Mouse (Mus musculus): ENCODE measurements around the gene Ttc7b. TPM values are rescaled to one million over a fixed set of nuclear protein-coding genes. Genes with fewer than 3 reads are reported as not detected.

The Ttc7b gene
- polyA plus RNA-seq, 1 experiment from 2014 or later = 6.9 TPM

DNA sequence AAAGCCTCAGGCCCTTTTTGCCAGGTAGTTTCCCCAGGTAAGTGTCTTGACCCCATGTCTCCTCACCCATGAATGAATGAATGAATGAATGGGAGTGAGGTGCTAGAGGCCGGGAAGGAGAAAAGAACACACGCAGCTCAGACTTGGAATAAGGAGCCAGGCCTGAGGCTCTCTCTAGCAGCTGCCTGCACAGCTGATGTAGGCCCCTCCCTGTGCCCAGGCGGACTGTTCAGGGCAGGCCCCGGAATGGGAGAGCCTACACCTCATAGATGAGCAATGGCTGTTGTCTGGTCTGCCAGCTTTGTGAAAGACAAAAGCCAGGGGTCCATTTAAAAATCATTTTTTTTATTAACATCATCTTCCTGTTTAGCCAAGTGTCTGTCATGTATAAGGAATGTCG lies 220.2 kb downstream of the Ttc7b start:
- Histone ChIP-seq H3K4me3 (no peak overlapping the region), H3K36me3 (peaks cover 13% of the 10 kb centered on the region), H3K4me1 (replicated peaks) (peaks cover 38% of the 10 kb centered on the region), H3K4me2 (no peak overlapping the region), H3K27ac (ENCODE audit: poor library complexity, severe bottlenecking) (no peak overlapping the region), H3K9ac (no peak overlapping the region), H3K27me3 (replicated peaks) (no peaks in the 10 kb centered on the region), H3K9me3 (replicated peaks) (no peaks in the 10 kb centered on the region)
- WGBS = 86% methylated on average over 5 of the region's 5 CpGs
- no peak for ATAC-seq (ENCODE audit: insufficient number of reproducible peaks, low FRiP score)

DNA sequence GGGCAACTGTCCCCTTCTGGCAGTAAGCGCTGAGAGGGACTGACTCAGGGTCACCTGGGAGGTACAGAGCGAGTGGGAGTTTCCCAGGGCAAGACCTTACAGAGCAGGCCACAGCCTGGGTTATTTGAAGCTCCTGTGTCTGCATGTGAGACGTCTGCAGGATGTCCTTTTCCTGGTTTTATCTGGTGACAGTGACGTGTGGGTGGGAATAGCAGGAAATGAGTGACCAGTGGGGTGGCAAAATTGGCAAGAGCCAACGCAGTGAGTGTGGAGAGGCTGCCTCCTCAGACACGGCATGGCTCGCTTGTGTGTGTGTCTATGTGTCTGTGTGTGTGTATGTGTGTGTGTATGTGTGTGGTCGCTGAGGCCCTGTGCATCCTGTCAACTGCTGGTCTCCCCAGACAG lies 221.3 kb downstream of the Ttc7b start:
- no peak overlapping the region for H3K4me3 ChIP-seq
- H3K9ac ChIP-seq = no peak overlapping the region
- H3K27ac ChIP-seq (ENCODE audit: poor library complexity, severe bottlenecking) = no peak overlapping the region
- no peak overlapping the region for H3K4me2 ChIP-seq
- H3K36me3 ChIP-seq = peaks cover 13% of the 10 kb centered on the region
- H3K4me1 ChIP-seq (replicated peaks) = peaks cover 28% of the 10 kb centered on the region
- no peaks in the 10 kb centered on the region for H3K27me3 ChIP-seq (replicated peaks)
- 48% methylated on average over 8 of the region's 8 CpGs for WGBS
- ATAC-seq (ENCODE audit: insufficient number of reproducible peaks, low FRiP score) = peak; percentile 43
- H3K9me3 ChIP-seq (replicated peaks) = no peaks in the 10 kb centered on the region

DNA sequence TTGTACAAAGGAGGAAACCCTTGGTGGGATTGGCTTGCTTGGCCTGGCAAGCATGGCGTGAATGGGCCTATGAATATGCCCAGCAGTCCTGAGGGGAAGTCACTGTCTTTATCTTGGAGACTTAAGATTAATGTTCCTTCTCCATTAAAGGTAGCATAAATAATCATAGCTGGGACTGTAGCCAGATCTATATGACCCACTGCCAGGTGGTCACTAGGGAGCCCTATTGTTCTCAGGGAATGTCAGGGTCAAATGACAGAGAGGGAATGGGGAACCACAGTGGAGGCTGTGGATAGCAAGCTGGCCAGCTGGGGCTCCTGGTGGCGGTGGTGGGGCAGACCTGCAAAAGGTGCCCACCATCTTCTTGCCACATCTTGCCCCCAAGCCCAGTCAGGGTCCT lies 221.8 kb downstream of the Ttc7b start:
- WGBS = 88% methylated on average over 2 of the region's 2 CpGs
- no peak for ATAC-seq (ENCODE audit: insufficient number of reproducible peaks, low FRiP score)
- Histone ChIP-seq H3K4me2 (no peak overlapping the region), H3K4me3 (no peak overlapping the region), H3K27me3 (replicated peaks) (no peaks in the 10 kb centered on the region), H3K9ac (no peak overlapping the region), H3K4me1 (replicated peaks) (peaks cover 30% of the 10 kb centered on the region), H3K36me3 (peaks cover 13% of the 10 kb centered on the region), H3K27ac (ENCODE audit: poor library complexity, severe bottlenecking) (no peak overlapping the region), H3K9me3 (replicated peaks) (no peaks in the 10 kb centered on the region)

DNA sequence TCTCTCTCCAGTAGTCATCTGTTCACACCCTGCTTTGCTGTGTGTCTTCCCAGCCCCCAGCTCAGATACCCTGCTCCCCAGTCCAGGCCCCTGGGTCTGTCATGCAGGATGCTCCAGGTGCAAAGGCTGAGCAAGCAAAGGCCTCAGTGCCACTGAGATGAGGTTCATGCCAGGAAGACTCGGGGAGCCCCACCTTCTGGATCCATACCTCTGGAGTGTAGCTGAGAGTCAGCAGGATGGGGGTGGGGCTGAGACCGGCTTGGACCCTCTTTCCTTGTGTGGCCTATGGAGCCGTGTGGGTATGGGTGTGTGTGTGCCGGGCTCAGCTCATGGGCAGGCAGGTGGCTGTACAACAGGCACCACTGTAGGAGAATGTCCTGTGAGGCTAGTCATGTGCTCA lies 222.7 kb downstream of the Ttc7b start:
- peaks cover 13% of the 10 kb centered on the region for H3K36me3 ChIP-seq
- 79% methylated on average over 4 of the region's 4 CpGs for WGBS
- no peak overlapping the region for H3K9ac ChIP-seq
- no peak for ATAC-seq (ENCODE audit: insufficient number of reproducible peaks, low FRiP score)
- no peak overlapping the region for H3K4me2 ChIP-seq
- H3K4me3 ChIP-seq = no peak overlapping the region
- H3K9me3 ChIP-seq (replicated peaks) = no peaks in the 10 kb centered on the region
- no peak overlapping the region for H3K27ac ChIP-seq (ENCODE audit: poor library complexity, severe bottlenecking)
- H3K27me3 ChIP-seq (replicated peaks) = no peaks in the 10 kb centered on the region
- peaks cover 28% of the 10 kb centered on the region for H3K4me1 ChIP-seq (replicated peaks)

DNA sequence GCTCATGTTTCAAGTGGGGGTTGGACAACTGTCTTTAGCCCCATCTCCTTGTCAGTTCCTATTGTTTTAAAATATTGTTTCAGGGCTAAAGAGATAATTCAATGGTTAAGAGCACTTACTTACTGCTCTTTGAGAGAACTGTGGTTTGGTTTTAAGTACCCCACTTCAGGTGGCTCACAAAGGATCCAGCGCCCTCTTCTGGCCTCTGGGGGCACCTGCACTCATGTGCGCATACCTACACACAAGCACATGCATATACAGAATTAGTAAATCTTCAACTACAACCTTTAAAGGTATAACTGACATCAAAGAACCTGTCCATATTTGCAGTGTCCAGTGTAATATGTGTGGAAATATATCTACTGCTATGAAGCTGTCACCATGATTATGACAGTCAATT lies 226.2 kb downstream of the Ttc7b start:
- Histone ChIP-seq H3K4me1 (replicated peaks) (peaks cover 40% of the 10 kb centered on the region), H3K4me3 (no peak overlapping the region), H3K9ac (no peak overlapping the region), H3K27ac (ENCODE audit: poor library complexity, severe bottlenecking) (no peak overlapping the region), H3K9me3 (replicated peaks) (no peaks in the 10 kb centered on the region), H3K27me3 (replicated peaks) (no peaks in the 10 kb centered on the region), H3K4me2 (no peak overlapping the region), H3K36me3 (no peaks in the 10 kb centered on the region)
- no peak for ATAC-seq (ENCODE audit: insufficient number of reproducible peaks, low FRiP score)
- 78% methylated on average over 2 of the region's 2 CpGs for whole genome bisulfite sequencing

DNA sequence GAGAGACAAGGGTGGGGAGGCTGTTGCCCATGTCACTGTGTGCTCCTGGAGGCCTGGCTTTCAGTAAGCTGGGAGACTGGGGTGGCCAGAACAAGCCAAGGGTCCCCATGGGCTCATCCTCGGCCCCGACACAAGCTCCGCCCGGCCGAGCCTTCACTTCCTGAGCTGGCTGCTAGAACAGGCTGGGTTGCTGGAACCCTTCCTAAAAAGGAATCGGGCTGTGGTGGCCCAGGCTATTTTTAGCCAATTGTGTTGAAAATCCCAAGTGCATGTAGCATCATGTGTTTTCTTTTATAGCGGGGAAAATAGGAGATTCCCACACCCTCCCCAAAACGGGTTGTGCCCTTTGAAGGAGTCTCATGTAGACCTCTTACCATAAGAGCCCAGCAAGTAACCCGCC lies 226.7 kb downstream of the Ttc7b start:
- Histone ChIP-seq H3K4me2 (no peak overlapping the region), H3K36me3 (no peaks in the 10 kb centered on the region), H3K27ac (ENCODE audit: poor library complexity, severe bottlenecking) (no peak overlapping the region), H3K4me1 (replicated peaks) (peaks cover 40% of the 10 kb centered on the region), H3K27me3 (replicated peaks) (no peaks in the 10 kb centered on the region), H3K9me3 (replicated peaks) (no peaks in the 10 kb centered on the region), H3K4me3 (no peak overlapping the region), H3K9ac (no peak overlapping the region)
- ATAC-seq (ENCODE audit: insufficient number of reproducible peaks, low FRiP score) = no peak
- WGBS = 68% methylated on average over 9 of the region's 9 CpGs

DNA sequence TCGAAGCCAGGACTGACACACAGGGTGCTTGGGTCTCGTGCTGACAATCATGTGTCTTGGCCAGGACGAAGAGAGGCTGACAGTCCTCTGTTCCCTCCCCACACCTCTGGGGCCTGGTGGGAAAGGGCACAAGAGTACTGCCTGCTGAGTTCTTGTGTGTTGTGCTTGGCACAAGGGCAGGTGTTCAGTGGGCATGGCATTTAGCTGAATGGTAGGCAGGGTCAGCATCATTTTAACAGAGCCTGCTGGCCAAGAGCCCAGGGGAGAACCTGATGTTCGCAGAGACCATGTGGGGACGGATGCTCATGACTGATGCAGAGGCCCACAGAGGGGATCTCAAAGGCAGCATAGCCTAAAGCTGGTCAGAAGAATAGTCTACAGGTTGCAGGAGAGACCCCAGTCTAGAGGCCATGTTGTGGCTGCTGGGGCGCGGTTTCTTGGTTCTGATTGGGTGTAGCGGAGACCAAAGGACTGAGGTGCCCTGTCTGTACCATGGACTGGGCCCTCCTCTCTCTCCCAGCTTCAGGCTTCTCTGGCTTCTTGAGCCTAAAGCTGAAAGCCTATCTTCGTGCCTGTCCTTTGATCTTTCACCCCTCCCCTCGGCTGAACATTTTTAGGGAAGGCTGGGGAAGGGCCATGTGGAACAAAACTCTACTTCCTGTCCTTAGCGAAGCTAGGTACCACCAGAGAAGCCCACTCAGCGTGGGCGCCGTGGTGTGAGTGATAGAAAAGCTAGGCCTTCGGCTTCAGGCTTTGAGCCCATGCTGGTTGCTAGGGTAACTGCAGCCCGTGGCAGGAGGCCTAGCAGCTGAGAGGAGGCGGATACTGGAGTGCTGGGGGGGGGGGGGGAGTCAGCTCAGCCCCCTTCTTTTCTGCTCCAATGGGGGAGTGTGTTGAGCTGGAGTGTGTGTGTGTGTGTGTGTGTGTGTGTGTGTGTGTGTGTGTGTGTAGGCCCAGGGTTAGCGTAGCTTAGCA lies 229.6 kb downstream of the Ttc7b start:
- Histone ChIP-seq H3K4me1 (replicated peaks) (peaks cover 38% of the 10 kb centered on the region), H3K9ac (no peak overlapping the region), H3K4me2 (no peak overlapping the region), H3K4me3 (no peak overlapping the region), H3K27me3 (replicated peaks) (no peaks in the 10 kb centered on the region), H3K9me3 (replicated peaks) (no peaks in the 10 kb centered on the region), H3K27ac (ENCODE audit: poor library complexity, severe bottlenecking) (peak overlapping the region; percentile 19; the same call in 1 of the 2 replicates), H3K36me3 (no peaks in the 10 kb centered on the region)
- WGBS = 58% methylated on average over 18 of the region's 18 CpGs
- peak; percentile 13; the same call in 1 of the 2 replicates for ATAC-seq (ENCODE audit: insufficient number of reproducible peaks, low FRiP score)

DNA sequence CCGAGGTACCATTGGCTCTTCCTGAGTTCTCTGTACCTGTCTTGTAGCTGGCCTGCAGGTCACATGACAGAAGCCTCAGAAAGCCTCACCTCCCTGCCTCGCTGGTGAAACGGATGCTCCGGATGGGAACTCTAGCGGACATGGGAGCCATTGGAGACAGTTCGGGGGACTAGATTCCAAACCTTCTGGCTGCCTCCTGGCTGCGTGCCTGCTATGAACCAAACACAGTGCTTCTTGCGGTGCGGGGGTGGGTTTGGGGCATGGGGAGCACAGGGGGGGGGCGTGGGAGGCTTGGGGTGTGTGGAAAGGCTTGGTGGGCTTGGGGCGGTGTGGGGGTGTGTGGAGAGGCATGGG lies 230.5 kb downstream of the Ttc7b start:
- H3K9me3 ChIP-seq (replicated peaks) = no peaks in the 10 kb centered on the region
- H3K4me2 ChIP-seq = 0 out of 2 replicates have a peak overlapping the region, but pooled peaks have one; percentile 5
- no peak overlapping the region for H3K9ac ChIP-seq
- WGBS = 69% methylated on average over 11 of the region's 11 CpGs
- H3K4me3 ChIP-seq = no peak overlapping the region
- H3K27me3 ChIP-seq (replicated peaks) = no peaks in the 10 kb centered on the region
- H3K4me1 ChIP-seq (replicated peaks) = peaks cover 38% of the 10 kb centered on the region
- ATAC-seq (ENCODE audit: insufficient number of reproducible peaks, low FRiP score) = no peak
- peak overlapping the region; percentile 19 for H3K27ac ChIP-seq (ENCODE audit: poor library complexity, severe bottlenecking)
- no peaks in the 10 kb centered on the region for H3K36me3 ChIP-seq

DNA sequence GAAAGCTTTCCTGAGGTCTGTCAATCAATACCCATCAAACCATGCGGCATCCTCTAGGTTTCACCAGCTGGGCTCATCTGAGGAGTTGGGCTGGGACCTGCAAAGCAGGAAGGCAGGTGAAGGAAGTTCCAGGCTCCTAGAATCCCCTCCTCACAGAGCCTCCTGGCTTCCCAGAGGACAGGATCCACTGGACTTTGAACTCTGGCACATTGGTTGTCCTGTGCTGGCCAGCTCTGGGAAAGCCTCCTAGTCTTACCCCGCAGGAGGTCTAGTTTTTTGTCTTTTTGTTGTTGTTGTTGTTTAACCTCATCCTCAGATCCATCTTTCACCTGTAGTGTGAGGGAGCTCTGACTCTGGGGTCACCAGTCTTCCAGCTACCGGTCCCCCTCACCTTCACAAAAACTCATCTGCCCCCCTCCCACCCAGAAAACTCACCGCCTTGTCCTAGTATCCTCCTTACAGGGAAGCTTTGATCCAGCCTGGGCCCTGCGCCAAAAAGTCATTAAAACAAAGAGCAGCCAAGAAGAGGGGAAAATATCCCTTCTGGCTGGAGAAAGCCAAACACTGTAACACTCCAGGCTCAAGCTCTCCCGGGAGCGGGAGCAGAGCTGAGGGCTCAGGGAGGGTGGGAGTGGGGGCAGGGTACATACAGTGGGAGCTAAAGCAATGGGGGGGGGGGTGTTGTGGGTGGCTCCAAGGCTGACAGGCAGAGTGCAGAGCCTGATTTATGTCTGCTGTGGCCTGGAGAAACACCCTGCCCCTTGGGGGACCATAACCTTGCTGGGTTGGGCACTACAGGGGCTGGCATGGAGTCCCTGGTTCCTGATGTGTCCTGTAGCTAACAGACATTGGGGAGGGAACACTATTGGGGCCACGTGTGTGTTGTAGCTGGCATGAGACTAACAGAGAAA lies 231.1 kb downstream of the Ttc7b start:
- ATAC-seq (ENCODE audit: insufficient number of reproducible peaks, low FRiP score) = peak; percentile 68
- Histone ChIP-seq H3K36me3 (no peaks in the 10 kb centered on the region), H3K9me3 (replicated peaks) (no peaks in the 10 kb centered on the region), H3K27me3 (replicated peaks) (no peaks in the 10 kb centered on the region), H3K4me3 (no peak overlapping the region), H3K4me1 (replicated peaks) (peaks cover 38% of the 10 kb centered on the region), H3K4me2 (0 out of 2 replicates have a peak overlapping the region, but pooled peaks have one; percentile 5), H3K27ac (ENCODE audit: poor library complexity, severe bottlenecking) (peak overlapping the region; percentile 55), H3K9ac (no peak overlapping the region)
- 26% methylated on average over 8 of the region's 8 CpGs for WGBS

DNA sequence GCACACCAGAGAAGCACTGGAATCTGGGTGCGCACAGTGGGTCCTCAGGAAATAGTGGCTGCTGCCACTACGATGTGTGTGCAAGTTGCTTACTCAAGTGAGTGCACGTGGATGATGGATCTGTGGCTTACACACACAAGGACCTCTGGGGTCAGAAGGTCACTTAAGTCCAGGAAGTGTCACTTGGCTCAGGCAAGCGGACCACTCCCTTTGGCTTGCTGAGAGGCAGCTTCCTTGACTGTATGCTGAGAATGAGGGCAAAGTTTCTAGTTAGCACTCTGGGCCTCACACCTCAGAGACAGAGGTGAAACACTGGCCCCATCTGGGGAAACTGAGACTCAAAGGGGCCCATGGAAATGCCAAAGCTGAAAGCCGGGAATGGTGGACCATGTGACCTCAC lies 232.6 kb downstream of the Ttc7b start:
- no peaks in the 10 kb centered on the region for H3K27me3 ChIP-seq (replicated peaks)
- H3K9me3 ChIP-seq (replicated peaks) = no peaks in the 10 kb centered on the region
- WGBS = 69% methylated on average over 5 of the region's 5 CpGs
- H3K4me3 ChIP-seq = no peak overlapping the region
- no peak overlapping the region for H3K9ac ChIP-seq
- H3K36me3 ChIP-seq = no peaks in the 10 kb centered on the region
- peaks cover 32% of the 10 kb centered on the region for H3K4me1 ChIP-seq (replicated peaks)
- H3K27ac ChIP-seq (ENCODE audit: poor library complexity, severe bottlenecking) = no peak overlapping the region
- ATAC-seq (ENCODE audit: insufficient number of reproducible peaks, low FRiP score) = no peak
- no peak overlapping the region for H3K4me2 ChIP-seq

DNA sequence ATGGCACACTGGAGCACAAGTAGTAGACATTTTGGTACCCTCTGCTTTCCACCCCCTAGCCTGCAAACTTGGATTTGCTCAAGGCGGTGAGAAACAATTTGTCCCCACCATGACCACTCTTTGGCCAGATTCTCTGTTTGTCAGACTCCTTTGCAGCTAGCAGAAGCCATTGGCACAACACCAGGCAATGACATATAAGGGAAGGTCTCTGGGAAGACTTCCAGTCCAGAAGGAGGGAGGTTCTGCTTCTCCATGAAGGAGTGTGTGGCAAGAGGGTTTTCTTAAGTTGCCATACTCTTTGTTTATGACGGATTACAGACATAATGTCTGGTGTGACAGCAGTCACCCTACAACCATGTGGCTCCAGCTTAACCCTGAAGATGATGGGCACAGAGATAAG lies 233.1 kb downstream of the Ttc7b start:
- Histone ChIP-seq H3K36me3 (no peaks in the 10 kb centered on the region), H3K27me3 (replicated peaks) (no peaks in the 10 kb centered on the region), H3K4me2 (no peak overlapping the region), H3K9me3 (replicated peaks) (no peaks in the 10 kb centered on the region), H3K27ac (ENCODE audit: poor library complexity, severe bottlenecking) (no peak overlapping the region), H3K9ac (no peak overlapping the region), H3K4me1 (replicated peaks) (peaks cover 37% of the 10 kb centered on the region), H3K4me3 (no peak overlapping the region)
- ATAC-seq (ENCODE audit: insufficient number of reproducible peaks, low FRiP score) = no peak
- 79% methylated on average over 2 of the region's 2 CpGs for WGBS
